Mouse (Mus musculus): Measurements from ENCODE around the gene Icmt.
A peak's percentile ranks its signal among the peaks of the same experiment; 100 is the strongest.

Icmt gene

GRCm38 (mm10) chr4:152340584-152341284, 43.7 kb downstream of the Icmt start:
- DNase-seq: no peak

GRCm38 (mm10) chr4:152343296-152343695, 46.3 kb downstream of the Icmt start:
- peak; percentile 36 to 46 for DNase-seq

GRCm38 (mm10) chr4:152344651-152345050, 47.6 kb downstream of the Icmt start:
- no peak for DNase-seq

- peak; percentile 20 to 21 for DNase-seq
These were observed 48.3 kb downstream of the Icmt start for GRCm38 (mm10) chr4:152345120-152345889.

- no peak for DNase-seq
These were observed 52.9 kb downstream of the Icmt start for GRCm38 (mm10) chr4:152349837-152350381.

GRCm38 (mm10) chr4:152350722-152351421, 53.8 kb downstream of the Icmt start:
- DNase-seq: no peak

- DNase-seq: no peak
These were observed 54.6 kb downstream of the Icmt start for GRCm38 (mm10) chr4:152351422-152352305.

- DNase-seq: no peak
These were observed 57.0 kb downstream of the Icmt start for GRCm38 (mm10) chr4:152353886-152354637.

GRCm38 (mm10) chr4:152355672-152356071, 58.6 kb downstream of the Icmt start:
- no peak for DNase-seq
